Mouse (Mus musculus) layer of hippocampus, adult 2 months (tissue): ENCODE results near the gene Zfp362. TPM values are rescaled to one million over a fixed set of nuclear protein-coding genes. Genes with fewer than 3 reads are reported as not detected.
A peak's percentile ranks its signal among the peaks of the same experiment; 100 is the strongest.

ENCODE experiments used
- DNase-seq, 2 experiments: peaks; one replicate each; pipeline ENCODE4 v3.0.0; 2022; ENCODE audit warnings: low spot score in 2 of 2
- H3K27ac ChIP-seq: fragments of 200-600 bp; 2 replicates; pipeline ENCODE4 v1.8.1; 2022
- H3K4me3 ChIP-seq: fragments of 200-600 bp; 2 replicates; pipeline ENCODE4 v1.8.1; 2022; ENCODE audit warnings: mild to moderate bottlenecking
- CTCF ChIP-seq: fragments of 200-600 bp; conservative IDR thresholded peaks from 2 replicates; pipeline ENCODE4 v1.8.1; 2022; ENCODE audit warnings: antibody characterized with exemption, mild to moderate bottlenecking, moderate library complexity
- total RNA-seq, 2 experiments: library from RNA; stranded (reverse); gene quantifications; 2 replicates each; pipeline ENCODE4 v1.2.3; 2021

The Zfp362 gene
- total RNA-seq, 2 experiments from 2014 or later = 25.8 to 26.8 TPM

DNA sequence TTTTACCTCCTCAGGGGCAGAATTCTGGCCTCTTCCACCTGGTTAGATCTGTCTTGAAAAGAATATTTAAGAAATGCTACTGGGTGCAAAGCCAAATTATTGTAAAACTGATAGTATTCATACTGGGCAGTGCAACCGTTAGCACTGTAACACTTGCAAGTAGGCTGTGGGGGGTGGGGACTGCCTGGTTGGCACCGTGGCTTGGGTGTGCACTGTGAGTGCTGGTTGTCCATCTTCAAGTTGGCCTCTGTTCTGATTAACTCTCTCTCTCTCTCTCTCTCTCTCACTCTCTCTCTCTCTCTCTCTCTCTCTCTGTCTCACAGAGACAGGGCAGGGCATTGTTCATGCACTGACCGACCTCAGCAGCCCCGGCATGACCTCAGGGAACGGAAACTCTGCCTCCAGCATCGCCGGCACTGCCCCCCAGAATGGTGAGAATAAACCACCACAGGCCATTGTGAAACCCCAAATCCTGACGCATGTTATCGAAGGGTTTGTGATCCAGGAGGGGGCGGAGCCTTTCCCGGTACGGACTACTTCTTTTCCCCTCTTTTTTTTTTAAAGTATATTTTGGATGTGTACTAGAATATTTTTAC lies 62.7 kb downstream of the Zfp362 start:
- no peak for DNase-seq
- peak overlapping the region; percentile 28; the same call in 1 of the 2 replicates for H3K27ac ChIP-seq
- no peak overlapping the region for H3K4me3 ChIP-seq
- no peak for TF ChIP-seq CTCF

GRCm38 (mm10) chr4:128742379-128742970 lies 63.4 kb downstream of the Zfp362 start:
- no peak for TF ChIP-seq CTCF
- DNase-seq = no peak
- peak overlapping the region; percentile 28; the same call in 1 of the 2 replicates for H3K27ac ChIP-seq
- no peak overlapping the region for H3K4me3 ChIP-seq

GRCm38 (mm10) chr4:128741906-128742305 lies 63.9 kb downstream of the Zfp362 start:
- H3K4me3 ChIP-seq = no peak overlapping the region
- TF ChIP-seq CTCF = no peak
- no peak for DNase-seq
- no peak overlapping the region for H3K27ac ChIP-seq

- Histone ChIP-seq H3K27ac (no peak overlapping the region), H3K4me3 (no peak overlapping the region)
- no peak for TF ChIP-seq CTCF
- no peak for DNase-seq
Observed at GRCm38 (mm10) chr4:128740878-128741277, 65.0 kb downstream of the Zfp362 start.

DNA sequence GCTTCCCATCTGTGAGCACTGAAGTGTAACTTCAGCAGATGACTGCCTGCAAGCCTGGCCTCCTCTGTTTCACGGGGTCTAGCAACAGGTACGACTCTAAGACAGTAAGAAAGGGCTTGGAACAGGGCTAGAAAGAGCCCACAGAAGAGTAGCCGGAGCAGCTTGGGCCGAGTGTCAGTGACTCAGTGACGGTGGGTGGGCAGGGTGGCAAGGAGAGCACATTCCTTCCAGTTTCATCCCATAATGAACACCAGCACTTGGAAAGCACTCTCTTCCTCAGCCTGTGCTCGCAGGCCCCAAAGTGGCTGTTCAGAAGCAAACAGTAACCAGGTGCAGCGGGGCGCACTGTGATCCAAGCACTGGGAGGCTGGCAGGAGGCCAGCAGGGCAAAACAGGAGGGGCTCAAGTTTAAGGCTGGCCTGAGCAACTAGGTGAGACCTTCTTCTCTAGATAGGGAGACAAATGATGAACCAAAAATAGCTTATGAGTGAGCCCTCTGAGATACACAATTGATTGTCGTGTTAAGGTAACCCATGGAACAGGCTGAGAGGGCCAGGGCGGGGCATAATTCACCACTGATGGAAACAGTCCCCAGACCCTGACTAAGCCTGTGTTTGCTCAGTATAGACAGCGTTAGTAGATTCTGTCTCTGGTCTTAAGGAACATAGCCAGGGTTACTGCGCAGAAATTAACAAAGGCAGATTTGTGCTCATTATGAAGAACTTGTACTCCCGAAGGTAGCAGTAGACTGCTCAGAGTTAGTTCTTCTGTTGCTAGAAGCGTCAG lies 67.8 kb downstream of the Zfp362 start:
- DNase-seq = no peak
- TF ChIP-seq CTCF = no peak
- Histone ChIP-seq H3K4me3 (no peak overlapping the region), H3K27ac (peak overlapping the region; percentile 88)

- no peak; the same call in 1 of the 2 replicates for TF ChIP-seq CTCF
- DNase-seq = no peak
- Histone ChIP-seq H3K4me3 (no peak overlapping the region), H3K27ac (peak overlapping the region; percentile 88)
Observed at GRCm38 (mm10) chr4:128737137-128737589, 68.7 kb downstream of the Zfp362 start.

DNA sequence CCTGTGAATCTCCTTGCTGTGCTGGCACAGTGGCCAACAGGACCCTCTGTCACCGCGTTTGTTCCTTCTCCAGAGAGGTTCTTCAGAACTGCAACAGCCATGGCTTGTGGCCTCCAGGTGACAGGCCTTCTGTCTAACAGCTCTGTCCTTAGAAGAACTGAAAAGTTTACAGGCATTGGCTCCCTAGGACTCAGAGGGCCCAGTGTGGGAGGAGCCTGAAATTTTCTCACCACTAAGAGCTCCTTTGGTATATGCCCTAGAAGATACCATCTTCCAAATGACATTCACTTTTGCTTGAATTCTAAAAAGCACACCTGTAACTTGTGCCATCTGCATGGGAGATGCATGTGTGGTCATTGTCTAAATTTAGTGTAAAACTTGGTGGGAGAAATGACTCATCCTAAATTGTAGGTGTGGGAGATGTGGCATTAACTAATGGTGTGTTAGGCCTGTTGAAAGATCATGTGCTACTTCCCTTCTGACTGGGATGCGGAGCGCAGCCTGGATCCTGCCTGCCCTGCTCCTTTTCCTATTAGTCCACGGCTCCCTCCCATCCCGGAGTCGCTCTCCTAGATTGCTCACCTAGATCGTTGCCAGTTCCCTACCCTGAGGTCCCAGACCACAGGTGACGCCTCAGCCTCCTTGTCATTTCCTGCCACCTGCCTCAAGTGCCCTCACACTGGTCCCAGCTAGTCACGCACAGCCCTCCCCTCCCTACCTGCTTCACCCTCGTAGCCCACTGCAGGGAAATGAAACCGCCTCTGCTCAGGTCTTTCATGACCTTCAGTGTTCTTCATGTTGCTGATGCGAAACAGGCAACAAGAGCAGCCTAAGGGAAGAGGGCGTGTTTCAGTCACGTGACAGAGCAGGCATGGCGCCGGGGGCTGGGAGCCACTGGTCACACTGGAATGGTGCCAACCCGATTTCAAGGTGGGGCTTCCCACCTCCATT lies 70.8 kb downstream of the Zfp362 start:
- TF ChIP-seq CTCF = no peak
- Histone ChIP-seq H3K4me3 (peak overlapping the region; percentile 7; the same call in 1 of the 2 replicates), H3K27ac (peak overlapping the region; percentile 88)
- no peak for DNase-seq

- H3K27ac ChIP-seq = peak overlapping the region; percentile 88
- TF ChIP-seq CTCF = no peak
- peak; percentile 58 to 82 for DNase-seq
- H3K4me3 ChIP-seq = peak overlapping the region; percentile 7; the same call in 1 of the 2 replicates
Observed at GRCm38 (mm10) chr4:128734217-128734616, 71.6 kb downstream of the Zfp362 start.

- Histone ChIP-seq H3K27ac (peak overlapping the region; percentile 88), H3K4me3 (peak overlapping the region; percentile 0; the same call in 1 of the 2 replicates)
- TF ChIP-seq CTCF = no peak
- DNase-seq = no peak
Observed at GRCm38 (mm10) chr4:128733496-128733895, 72.3 kb downstream of the Zfp362 start.

DNA sequence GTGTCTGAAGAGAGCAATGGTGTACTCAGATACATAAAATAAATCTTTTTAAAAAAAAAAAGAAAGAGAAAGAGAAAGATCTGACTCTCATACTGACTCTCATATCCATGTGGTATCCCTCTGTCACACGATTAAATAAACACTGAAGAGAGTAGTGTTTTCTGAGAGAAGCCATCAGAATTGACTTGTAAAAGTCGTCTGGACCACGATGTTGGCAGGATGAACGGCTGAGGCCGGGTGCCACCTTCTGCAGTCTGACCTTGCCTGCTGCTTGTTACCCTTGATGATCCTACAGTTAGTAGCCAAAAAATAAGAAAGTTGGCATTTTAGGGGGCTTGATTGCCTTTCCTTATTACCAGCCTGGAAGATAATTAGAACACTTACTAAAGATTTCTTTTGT lies 73.1 kb downstream of the Zfp362 start:
- Histone ChIP-seq H3K4me3 (no peak overlapping the region), H3K27ac (peak overlapping the region; percentile 88)
- TF ChIP-seq CTCF = no peak
- no peak for DNase-seq

GRCm38 (mm10) chr4:128730271-128730670 lies 75.6 kb downstream of the Zfp362 start:
- no peak for TF ChIP-seq CTCF
- no peak for DNase-seq
- peak overlapping the region; percentile 98; the same call in 1 of the 2 replicates for H3K27ac ChIP-seq

GRCm38 (mm10) chr4:128729709-128730037 lies 76.2 kb downstream of the Zfp362 start:
- DNase-seq = no peak
- no peak for TF ChIP-seq CTCF
- Histone ChIP-seq H3K27ac (peak overlapping the region; percentile 98), H3K4me3 (peak overlapping the region; percentile 79)

More at GRCm38 (mm10) chr4:128730271-128730670, 75.6 kb downstream of the Zfp362 start:
- H3K4me3 ChIP-seq = peak overlapping the region; percentile 79
